Mouse (Mus musculus): ENCODE results near the gene Vmn2r74.

The Vmn2r74 gene

GRCm38 (mm10) chr7:85961529-85961928 lies at the start of gene Vmn2r74:
Gene Vmn2r74 (minus strand): TSS chr7:85961629.
- in situ Hi-C loops (cut with MboI): no loop called here

GRCm38 (mm10) chr7:86007533-86007932 lies 46.1 kb upstream of the Vmn2r74 start:
- in situ Hi-C loops (cut with MboI): no loop called here

All from mature B cell (primary cell).